Mouse (Mus musculus): Measurements from ENCODE around the gene Wdr83os.

Gene Wdr83os

DNA sequence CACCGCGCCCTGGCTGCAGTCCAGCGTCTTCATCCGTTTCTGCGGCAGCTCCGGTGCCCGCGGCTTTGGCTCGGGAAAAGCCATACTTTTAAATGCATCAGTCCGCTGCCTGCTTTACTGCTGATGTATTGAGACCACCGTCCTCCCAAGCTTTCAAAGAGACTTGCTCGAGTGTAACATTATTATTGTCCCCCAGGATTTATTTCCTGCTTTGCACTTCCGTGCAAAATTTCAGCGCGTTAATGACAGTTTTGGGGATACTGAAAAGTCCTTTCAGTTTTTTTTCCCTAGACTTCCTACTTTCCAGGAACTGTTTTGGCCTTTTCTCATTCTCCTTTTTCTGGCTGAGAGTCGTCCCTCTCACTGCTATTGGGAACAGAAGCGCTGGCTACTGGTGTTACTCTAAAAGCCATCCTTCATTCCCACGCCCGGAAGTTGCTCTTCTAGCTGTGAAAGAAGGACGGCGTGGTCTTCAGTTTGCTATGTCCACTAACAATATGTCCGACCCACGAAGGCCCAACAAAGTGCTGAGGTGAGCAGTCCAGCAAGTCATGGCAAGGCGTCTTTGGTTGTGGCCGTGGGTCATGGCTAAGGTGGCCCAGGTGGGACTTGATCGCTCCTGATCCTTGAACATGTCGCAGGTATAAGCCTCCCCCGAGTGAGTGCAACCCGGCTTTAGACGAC is at the start of gene Wdr83os:
Gene Wdr83os (plus strand): TSS at position 209 of the 684 bp plus-strand sequence.
- peak; percentile 45 for DNase-seq

DNA sequence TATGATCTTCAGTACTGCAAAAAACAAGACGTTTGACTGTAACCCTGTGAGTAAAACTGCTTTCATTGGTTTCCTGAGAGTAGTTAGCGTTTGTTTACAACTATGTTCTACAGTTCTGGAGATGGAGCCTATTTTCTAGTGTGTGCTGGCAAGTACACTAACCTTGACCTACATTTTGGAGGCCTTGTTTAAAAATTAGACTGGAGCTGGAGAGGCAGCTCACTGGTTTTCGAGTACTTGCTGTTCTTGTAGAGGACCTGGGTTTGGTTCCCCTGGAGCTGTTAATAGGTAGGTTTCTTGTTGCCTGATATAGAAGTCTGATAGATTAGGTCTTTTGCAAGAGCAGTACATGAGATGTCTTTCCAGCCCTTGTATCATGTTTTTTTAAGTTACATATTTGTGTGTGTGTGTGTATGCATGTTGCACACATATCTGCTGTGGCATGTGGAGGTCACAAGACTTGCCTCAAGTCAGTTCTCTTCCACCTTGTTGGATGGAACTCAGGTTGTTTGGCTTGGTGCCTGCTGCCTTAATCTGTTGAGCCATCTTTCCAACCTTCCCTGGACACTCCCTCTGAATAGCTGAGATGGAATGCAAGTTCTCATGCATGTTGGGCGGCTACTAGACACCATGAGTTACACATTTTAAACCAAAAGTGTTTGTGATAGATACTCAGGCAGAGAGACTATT is 47.8 kb upstream of the Wdr83os start:
- DNase-seq = no peak

DNA sequence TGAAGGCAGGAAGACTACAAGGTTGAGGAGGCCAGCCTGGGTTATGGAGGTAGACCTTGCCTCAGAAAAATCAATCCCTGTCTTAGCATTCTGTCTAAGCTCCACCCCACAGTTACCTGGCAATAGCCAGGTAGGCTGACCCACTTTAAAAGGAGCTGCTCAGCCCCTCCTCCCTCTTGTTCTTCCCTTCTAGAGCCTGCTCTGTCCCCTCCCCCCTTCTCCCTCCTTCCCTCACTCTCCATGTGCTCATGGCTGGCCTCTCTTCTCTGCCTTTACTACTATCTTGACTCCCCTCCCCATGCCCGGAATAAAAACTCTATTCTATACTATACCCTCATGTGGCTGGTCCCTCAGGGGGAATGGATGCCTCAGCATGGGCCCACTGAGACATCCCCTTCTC is 46.7 kb upstream of the Wdr83os start:
- DNase-seq = no peak

DNA sequence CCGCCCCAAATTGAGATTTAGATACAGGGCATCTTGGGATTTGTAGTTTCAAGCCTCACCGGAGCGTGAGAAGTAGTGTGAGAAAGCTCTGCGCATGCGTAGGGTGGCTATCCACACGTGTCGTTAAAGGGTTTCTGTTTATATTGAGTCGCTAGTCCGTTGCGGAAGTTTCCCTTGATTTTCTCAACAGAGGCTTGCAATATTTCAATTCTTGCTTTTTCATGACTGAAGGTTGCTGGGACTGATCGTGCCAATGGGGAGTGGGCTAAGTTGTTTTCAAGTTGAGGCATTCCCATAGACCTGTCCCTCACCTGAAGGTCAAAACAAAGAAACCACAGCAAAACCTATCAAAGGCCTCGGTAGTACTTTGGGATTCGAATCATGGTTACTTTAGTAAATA is 45.8 kb upstream of the Wdr83os start:
- DNase-seq = peak; percentile 70

DNA sequence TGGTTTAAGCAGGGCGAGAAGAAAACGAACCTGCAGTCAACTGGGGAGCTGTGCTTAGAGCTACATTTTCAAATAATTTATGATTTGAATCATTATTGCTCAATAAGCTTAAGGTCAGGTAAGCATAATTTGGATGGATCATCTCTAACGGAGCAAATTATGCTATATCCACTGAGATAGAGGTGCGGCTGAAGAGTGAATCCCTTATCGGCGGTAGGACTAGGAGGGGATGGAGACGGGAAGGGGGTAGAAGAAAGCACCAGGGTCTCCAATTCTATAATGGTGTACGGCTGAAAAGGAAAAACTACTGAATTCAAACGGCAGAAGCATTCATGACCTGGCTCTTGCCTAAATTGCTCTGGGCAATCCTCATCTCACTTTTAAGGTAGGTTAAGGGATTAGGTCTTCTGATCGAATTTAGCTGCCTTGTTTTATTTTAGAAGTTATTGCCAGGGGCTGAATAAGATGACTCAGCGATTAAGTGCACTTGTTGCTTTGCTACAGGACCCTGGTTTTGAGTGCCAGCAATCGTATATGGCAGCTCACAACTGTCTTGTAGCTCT is 45.3 kb upstream of the Wdr83os start:
- no peak for DNase-seq

DNA sequence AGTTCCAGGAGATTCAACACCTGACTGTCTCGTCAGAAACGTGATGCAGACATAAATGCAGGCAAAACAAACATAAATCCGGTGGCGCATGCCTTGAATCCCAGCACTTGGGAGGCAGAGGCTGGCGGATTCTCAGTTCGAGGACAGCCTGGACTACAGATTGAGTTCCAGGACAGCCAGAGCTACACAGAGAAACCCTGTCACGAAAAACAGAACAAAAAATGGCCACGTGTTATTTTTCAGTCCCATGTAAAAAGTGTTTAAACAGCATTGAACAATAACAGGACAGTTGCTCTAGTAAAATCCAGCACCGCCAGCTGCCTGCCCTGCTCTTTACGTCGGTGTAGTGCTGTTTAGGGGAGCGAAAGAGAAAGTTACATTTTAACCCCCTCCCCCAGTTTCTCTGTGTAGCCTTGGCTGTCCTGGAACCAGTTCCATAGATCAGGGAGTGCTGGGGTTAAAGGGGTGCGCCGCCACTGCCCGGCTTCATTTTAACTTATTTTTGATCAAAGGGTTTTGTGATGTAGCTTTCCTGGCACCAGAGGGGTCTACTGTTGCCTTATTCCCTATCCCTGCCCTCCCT is 44.7 kb upstream of the Wdr83os start:
- no peak for DNase-seq

DNA sequence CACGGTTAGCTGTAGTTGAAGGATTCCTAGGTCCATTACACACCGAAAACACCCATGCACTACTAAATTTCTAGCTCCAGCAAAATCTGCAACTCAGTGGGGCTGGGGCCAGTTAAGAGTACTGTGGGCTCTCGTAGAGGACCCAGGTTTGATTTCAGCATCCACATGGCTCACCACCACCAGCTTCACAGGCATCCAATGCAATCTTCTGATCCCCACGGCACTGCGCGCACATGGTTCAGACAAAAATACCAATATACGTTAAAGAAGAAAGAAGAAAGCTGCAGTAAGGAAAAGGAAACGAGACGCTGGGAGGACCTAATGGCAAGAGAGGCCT is 44.2 kb upstream of the Wdr83os start:
- no peak for DNase-seq

DNA sequence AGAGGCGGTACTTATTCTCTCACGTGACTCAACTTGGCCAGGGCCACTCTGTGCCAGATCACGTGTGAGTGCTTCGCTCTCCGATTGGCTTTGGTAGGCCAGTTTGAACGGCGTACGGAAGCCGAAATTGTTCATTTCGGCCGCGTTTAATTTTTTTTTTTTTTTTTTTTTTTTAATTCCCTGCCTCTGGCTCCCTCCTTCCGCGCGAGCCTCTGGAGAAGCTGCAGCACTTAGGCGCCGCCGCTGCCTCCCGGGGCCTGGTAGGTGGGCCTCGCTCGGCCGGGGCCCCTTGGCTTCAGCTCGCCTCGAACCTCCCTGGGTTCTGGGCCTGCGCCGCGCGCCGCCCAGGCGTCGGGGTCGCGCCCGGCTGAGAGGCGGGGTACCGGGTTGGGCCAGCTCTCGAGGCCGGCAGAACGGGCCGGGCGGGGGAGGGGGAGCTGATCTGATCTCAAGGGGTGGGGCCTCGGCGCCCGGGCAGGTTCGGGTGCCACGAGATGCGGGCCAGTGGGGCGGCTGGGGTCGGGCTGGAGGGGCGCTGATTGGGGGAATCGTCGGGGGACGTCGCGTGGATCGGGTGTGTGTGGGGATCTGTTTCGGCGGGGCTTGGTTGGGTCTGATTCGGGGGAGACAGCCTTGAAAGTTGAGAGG is 43.7 kb upstream of the Wdr83os start, which contains the start of gene Tnpo2:
Gene Tnpo2 (plus strand): TSS at position 198 of the 648 bp plus-strand sequence.
- DNase-seq = peak; percentile 94

DNA sequence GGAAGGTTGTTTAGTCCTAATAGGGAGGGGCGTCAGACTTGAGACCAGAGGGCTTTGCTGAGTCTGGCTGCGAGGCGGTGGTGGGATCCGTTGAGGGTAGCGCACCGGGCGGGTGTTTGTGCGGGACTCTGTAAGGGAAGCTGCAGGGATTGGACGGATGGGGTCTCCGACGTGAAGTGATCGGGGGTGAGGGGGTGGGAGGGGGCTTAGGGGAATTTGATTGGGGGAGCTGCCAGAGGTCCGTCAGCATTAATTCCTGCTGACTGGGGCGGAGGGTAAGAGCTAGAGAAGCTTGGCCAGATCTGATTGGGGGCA is 43.2 kb upstream of the Wdr83os start:
- no peak for DNase-seq

DNA sequence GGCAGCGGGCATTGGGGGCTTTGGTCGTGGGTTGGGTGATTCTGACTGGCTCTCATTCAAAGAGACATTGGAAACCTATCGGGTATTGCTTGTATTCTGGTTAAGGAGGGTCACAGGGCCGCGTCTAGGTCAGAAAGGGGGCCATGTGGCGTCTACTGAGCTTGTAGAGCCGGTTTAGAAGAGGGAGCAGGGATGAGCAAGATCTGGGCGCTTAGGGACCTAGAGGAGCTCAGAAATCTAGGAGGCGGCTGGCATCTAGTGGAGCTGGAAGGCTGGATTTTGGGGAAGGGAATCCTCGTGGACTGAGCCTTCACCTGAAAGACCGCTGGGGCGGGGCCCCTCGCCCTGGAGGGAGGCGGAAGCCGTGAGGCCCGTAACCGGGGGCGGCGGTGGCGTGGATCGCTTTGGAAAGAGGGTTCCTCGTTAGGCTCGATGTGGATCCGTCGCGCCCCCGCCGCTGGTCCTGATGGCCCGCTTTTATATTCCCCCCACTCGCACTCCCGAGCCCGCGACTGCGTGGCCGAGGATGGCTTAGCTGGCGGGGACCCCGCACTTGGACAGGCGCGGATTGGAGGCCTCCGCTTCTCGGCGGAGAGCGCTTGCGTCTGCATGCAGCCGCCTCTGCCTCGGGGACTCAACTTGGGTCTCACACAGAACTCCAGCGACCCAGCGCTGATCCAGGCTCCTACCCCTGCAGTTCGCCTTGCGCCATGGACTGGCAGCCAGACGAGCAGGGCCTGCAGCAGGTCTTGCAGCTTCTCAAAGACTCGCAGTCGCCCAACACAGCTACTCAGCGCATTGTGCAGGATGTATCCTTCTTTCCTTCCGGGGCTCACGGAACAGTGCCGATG is 42.6 kb upstream of the Wdr83os start:
- DNase-seq = peak; percentile 56

DNA sequence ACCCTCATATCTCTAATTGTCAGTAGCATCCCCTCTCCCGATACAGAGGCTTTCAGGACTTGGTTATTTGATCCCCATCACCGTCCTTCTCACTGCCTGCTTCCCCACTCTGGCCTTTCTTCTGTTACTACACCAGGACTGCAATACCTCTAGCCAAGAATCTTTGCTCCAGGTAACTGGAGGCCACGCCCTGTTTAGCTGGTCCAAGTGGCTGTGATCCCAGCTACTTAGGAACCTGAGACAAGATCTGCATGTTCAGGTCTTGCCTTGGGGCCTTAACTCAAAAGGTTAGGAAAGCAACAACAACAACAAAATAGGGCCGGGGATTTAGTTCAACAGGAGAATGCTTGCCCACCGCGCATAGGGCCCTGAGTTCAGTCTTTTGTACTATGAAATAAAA is 36.9 kb upstream of the Wdr83os start:
- DNase-seq = no peak

DNA sequence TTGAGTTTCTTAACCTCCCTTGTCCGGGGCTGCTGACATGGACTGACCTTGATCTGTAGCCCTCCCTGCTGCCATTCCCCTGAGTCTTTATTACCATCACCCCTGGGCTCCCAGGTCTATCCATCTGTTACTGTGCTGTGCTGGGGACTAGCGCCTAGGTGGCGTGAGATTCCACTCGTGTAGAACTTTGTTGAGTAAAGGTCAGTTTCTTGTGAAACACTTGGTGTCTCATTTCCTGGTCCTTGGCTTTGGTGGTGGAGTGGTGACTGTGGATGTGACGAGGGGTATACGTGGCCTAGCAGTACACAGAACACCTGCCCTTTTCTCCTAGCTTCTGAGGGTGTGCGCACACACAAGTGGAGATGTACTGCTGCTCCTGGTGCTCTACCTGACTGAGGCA is 23.2 kb upstream of the Wdr83os start:
- no peak for DNase-seq

DNA sequence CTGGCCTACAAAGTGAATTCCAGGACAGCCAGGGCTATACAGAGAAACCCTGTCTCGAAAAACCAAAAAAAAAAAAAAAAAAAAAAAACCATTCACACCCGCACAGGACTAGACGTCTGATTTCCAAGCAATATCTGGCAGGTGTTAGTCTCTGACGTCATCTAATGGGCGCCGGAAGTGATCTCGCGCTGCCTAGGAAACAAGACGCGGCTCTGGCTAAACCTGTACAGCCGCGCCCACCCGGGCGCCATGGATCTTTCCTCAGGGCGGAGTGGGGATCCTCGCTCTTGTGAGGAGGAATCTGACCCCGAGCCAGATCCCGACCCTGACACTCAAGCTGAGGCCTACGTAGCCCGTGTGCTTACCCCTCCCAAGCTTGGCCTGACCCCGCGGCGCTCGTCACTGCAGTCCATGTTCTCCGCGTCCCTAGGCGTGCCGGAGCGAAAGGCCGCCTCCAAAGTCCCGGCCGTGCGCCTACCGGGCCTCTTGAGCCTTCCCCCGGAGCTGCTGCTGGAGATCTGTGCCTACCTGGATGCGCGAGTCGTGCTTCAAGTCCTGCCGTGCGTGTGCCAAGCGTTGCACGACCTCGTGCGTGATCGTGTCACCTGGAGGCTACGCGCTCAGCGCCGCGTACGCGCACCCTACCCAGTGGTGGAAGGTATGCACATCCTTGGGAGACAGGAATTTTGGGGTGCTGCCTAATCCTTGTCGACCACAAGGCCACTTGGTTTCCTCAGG is 20.5 kb upstream of the Wdr83os start, which contains the start of gene Fbxw9:
Gene Fbxw9 (plus strand): TSS at position 177 of the 738 bp plus-strand sequence.
- DNase-seq = peak; percentile 92

DNA sequence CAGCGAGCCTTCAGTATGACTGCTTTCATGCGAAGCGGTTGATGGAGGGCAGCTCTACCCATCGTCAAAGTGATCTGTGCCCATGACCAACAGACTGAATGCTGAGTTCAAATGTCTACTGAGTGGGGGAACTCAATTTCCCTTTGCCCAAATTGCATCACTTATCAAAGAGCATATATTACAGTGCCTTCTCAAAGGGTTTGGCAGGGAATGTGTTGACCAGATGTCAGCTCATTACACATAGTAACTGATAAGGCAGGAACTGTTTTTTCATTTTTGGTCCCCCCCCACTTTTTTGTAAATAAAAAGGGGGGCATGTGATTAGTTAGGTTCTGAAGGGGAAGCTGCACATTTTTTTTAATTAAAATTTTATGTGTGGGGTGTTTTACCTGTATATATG is 17.9 kb upstream of the Wdr83os start:
- DNase-seq = no peak

DNA sequence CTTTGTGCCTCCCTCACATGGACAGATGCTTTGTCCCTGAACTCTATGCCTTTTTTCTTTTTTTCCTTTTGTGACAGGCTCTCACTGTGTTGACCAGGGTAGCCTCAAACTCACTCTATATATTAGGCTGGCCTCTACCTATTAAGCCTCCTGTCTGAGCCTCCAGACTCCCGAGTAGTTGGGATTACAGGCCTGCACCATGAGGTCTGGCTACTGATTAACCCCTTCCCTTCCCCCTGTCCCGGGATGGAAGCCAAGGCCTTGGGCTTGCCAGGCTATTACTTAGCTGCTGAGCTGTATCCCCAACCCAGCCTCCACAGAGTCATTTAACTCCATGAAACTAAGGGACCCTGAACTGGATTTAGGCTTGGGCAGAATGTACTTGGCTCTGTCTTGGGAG is 15.3 kb upstream of the Wdr83os start:
- DNase-seq = no peak

DNA sequence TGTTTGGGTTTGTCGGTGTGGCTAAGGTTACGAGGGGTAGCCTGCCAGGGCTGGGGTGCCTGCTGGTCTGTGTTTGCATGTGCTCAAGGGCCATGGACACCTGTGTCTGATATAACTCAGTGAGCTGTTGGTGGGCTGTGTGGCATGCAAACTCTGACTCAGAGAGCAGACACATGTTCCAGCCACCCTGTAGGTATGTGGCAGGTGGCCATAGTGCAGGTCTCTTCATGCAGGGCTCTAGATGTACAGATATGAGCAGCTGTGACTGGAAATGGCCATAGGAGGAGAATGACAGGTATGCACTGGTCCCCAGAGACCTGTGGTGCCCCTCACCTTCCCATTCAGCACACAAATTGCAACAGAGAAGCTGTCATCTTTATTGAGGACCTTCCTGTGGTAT is 13.4 kb upstream of the Wdr83os start:
- DNase-seq = no peak

DNA sequence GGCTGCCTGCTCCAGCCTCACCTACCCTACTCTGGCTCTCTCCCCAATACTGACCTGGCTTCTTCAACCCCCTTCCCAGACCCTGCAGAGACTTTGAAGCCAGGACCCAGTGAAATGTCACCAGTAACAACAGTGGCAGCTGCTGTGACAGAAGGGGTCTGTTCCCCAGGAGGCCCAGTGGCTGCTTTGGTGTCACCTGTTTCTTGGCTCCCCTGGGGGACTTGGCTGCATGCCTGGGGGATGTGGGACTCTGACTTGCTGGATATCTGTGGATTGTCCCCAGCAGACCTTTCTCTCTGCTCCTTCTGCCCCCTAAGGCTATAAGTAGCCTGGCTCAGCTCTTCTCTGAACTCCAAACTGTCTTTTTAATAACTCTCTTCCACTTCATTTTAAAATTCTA is 12.6 kb upstream of the Wdr83os start, which contains the start of gene Gm5741:
Gene Gm5741 (minus strand): TSS at position 1 of the 400 bp plus-strand sequence.
- DNase-seq = no peak

DNA sequence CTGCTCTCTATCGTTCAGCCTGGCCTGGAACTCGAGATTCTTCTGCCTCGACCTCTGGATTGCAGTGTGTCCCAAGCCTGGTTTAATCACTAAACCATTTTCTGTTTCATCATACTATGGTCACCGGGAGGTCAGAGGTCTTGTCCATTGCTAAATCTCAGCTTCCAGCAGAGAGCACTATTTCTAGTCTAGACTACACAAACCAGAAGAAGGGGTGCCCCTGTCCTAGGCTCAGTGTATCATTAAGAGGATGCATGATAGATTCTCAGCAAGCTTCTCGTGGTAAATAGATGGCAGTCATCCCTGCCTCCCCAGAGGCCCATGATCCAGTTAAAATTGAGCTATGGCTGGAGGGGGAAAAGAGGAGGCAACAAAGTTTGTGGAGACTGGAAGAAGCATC is 9.5 kb upstream of the Wdr83os start:
- no peak for DNase-seq

DNA sequence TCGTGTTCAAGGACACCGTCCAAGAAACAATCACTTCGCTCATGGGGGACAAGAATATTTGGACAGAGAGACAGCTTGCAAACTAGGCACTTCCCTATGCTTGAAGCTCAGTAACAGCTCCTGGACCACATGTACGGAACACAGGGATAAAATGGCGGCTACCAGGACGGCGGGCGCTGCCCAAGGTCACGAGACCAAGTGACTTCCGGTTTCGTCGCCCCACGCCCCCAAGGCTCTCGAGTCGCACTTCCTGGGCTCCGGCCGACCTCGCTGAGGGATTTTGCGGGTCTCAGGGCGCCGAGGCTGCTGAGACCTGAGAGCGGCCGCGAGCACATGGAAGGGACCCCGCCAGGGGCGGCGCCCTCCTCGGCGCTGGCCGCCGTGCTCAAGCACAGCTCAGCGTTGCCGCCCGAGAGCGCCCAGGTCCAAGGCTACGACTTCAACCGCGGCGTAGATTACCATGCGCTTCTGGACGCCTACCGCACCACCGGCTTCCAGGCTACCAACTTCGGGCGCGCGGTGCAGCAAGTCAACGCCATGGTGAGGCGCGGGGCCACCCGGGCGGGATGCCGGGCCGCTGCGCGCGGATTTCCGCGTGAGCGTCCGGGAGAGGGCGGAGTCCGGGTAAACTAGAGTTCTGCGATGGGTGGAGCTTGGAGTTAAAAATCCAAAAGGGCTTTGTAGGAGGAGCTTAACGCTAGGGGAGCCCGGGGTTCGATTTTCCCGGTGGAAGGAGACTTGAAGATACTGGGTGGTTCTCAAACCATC is 8.8 kb upstream of the Wdr83os start, which contains the start of gene Dhps:
Gene Dhps (plus strand): TSS at position 244 of the 768 bp plus-strand sequence.
- DNase-seq = peak; percentile 94

DNA sequence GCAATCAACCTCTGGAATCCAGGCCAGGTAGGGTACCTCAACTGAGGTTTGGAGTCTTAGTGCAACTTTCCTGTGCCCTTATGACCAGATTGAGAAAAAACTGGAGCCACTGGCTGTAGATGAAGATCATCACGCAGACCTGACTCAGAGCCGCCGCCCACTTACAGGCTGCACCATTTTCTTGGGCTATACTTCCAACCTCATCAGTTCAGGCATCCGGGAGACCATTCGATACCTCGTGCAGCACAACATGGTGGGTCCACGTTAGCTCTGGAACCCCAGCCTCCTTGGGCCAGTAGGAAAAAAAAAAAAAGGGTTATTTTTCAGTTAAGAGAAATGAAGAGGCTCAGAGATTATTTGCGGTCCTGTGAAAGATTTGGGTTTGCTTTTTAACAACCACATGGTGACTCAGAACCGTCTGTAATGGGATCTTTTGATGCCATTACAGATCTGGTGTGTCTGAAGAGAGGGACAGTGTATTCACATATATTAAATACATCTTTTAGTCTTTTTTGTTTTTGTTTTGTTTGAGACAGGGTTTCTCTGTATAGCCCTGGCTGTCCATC is 8.1 kb upstream of the Wdr83os start:
- no peak for DNase-seq
